Mouse (Mus musculus) splenic B cell, adult 2 months (primary cell): Measurements from ENCODE around the gene Cldn14.
A peak's percentile ranks its signal among the peaks of the same experiment; 100 is the strongest.

Source experiments
- DNase-seq: peaks from one replicate; pipeline ENCODE4 v3.0.0-alpha.2; 2011; ENCODE audit warnings: low read depth, low spot score
- H3K27me3 ChIP-seq: 2 replicates; pipeline ENCODE4 v1.6.1; 2012; ENCODE audit warnings: mild to moderate bottlenecking, low read length, moderate library complexity, mixed read lengths; ENCODE audit not compliant: control insufficient read depth, poor library complexity, insufficient read depth, severe bottlenecking
- H3K36me3 ChIP-seq: 2 replicates; pipeline ENCODE4 v1.6.1; 2012; ENCODE audit warnings: mild to moderate bottlenecking, low read length, moderate library complexity, mixed read lengths; ENCODE audit not compliant: control insufficient read depth, poor library complexity, insufficient read depth, severe bottlenecking

Cldn14 gene

GRCm38 (mm10) chr16:93919189-93919588 is 89.4 kb downstream of the Cldn14 start:
- no peak for DNase-seq
- no peaks in the 10 kb centered on the region for H3K36me3 ChIP-seq
- H3K27me3 ChIP-seq, result no peaks in the 10 kb centered on the region

GRCm38 (mm10) chr16:93918679-93919060 is 90.0 kb downstream of the Cldn14 start:
- Histone ChIP-seq H3K36me3 (no peaks in the 10 kb centered on the region), H3K27me3 (no peaks in the 10 kb centered on the region)
- no peak for DNase-seq

DNA sequence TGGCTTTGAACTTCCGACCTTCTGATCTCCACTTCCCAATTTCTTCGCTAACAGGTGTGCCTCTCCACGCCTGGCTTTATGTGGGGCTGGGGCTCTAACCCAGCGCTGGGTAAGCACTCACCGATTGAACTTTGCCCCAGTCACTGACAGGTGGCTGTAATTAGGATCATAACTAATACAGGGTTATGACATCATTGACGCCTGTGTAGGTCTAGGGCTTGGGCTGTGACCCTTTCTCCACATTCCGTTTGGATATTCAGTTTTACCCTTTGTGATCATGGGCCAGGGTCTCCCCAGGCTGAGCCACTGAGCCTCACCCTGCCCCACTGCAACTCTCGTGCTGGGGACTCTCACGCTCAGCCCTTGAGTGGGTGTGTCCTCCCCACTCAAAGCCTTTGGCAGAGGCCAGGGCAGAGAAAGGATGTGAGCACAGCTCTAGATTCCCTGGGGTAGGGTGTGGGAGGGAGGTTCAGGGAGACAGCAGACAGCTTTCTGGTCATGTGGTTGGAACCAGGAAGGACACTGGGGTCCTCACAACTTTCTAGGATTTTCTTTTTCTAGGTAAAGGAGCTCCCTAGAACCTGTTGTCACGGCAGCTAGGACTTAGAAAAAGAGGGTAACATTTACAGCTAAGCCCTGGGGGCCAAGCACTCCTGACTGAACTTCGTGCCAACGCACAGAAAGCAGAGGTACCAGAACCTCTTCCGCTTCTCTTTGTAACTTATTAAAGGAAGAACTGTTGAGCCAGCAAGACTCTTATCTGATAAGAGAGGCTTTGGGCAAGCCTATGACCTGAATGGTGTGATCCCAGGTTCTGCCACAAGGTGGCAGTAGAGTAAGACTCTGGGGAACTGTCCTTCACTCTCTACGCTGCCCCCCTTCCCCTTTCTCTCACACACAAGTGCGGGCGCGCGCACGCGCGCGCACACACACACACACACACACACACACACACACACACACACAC is 90.6 kb downstream of the Cldn14 start:
- Histone ChIP-seq H3K27me3 (no peaks in the 10 kb centered on the region), H3K36me3 (no peaks in the 10 kb centered on the region)
- peak; percentile 92 for DNase-seq

DNA sequence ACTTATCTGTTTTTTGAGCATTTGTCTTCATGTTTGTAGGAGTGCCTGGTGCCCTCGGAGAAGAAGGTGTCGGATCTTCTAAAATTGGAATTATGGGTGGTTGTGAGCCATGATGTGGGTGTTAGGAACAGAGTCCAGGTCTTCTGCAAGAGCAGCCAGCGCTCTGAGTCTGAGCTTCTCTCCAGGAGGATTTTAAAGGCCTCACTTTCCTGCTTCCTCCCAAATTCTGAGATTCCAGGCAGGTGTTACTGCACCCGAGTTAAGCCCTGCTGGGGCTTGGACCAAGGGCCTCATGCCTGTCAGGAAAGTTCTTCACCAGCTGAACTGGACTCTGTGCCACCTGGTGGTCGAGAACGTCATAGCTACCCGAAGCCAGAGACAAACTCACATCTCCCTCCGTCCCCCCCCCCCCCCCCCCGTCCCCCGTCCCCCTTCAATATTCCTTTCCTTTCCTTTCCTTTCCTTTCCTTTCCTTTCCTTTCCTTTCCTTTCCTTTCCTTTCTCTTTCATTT is 93.2 kb downstream of the Cldn14 start:
- DNase-seq, result peak; percentile 80
- H3K27me3 ChIP-seq, result no peaks in the 10 kb centered on the region
- no peaks in the 10 kb centered on the region for H3K36me3 ChIP-seq

DNA sequence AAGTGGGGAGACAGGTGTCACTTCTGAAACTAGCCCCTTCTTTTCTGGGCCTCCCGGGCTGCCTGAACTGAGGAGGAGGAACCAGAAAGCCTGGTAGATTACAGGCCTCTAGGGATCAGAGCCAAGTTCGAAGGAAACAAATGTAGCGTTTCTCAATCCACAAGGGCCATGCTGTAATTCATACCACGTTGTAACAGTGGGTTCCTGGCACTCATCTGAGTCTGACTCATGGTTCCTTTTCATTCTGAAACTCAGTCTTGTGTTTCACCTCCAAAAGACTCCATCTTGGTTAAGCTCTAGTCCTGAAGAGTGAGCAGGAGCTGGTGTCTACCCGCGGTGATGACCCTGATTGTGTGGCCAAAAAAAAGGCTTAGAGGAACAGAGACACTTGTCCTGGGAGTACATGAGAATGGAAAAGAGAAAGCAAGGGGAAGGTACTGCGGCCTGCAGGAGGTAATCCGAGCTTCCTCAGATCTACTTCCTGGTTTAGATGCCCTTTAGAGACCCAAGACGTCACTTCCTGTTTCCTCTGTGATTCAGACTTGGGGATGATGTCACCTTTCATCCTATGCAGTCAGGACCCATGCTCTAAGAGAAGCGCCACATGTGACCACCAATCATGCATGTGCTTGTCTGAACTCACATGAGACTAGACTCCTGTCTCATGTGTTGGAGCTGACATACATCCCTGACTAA is 94.6 kb downstream of the Cldn14 start:
- DNase-seq, result peak; percentile 87
- Histone ChIP-seq H3K36me3 (no peaks in the 10 kb centered on the region), H3K27me3 (no peaks in the 10 kb centered on the region)

- Histone ChIP-seq H3K27me3 (no peaks in the 10 kb centered on the region), H3K36me3 (no peaks in the 10 kb centered on the region)
- DNase-seq, result no peak
Measured at GRCm38 (mm10) chr16:93912808-93913207, 95.8 kb downstream of the Cldn14 start.

DNA sequence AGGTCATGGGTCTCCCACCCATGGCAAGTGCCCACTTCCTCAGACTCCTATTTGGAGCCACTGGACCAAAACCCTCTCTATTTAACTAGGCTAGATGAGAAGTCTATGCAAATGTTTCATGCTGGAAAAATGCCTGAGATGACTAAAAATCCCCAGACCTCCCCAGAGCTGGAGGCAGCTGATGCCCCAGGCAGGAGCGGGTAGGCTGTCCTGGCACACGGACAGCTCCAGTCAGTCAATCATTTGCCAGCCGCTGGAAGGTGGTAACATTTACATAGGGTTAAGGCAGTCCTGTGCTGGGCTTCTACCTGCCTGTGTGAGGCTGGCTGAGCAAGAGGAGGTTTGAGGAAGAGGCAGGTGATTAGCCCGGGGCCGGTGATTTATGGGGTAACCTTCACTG is 96.5 kb downstream of the Cldn14 start:
- DNase-seq, result peak; percentile 64

GRCm38 (mm10) chr16:93910735-93911665 is 97.6 kb downstream of the Cldn14 start:
- no peaks in the 10 kb centered on the region for H3K36me3 ChIP-seq
- no peak for DNase-seq
- no peaks in the 10 kb centered on the region for H3K27me3 ChIP-seq

More for the DNA sequence above, 96.5 kb downstream of the Cldn14 start:
- no peaks in the 10 kb centered on the region for H3K36me3 ChIP-seq
- no peaks in the 10 kb centered on the region for H3K27me3 ChIP-seq

DNA sequence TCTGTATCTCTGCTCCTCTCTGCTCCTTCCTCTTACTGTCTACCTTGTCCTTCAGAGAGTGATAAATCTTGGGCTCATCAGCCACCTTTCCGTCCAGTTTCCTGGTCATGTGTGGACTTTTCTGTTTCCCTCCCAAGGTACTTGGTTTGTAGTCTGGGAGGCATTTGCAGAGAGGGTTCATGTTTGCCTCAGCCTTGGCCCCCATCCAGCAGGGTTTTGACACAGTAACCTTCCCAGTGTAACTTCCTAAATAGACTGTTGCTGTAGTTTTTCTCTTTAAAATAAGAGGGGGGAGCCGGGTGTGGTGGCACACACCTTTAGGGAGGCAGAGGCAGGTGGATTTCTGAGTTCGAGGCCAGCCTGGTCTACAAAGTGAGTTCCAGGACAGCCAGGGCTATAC is 98.7 kb downstream of the Cldn14 start:
- no peak for DNase-seq
- Histone ChIP-seq H3K36me3 (no peaks in the 10 kb centered on the region), H3K27me3 (no peaks in the 10 kb centered on the region)

- Histone ChIP-seq H3K27me3 (no peaks in the 10 kb centered on the region), H3K36me3 (no peaks in the 10 kb centered on the region)
- DNase-seq, result no peak
Measured at GRCm38 (mm10) chr16:93908196-93908595, 100.4 kb downstream of the Cldn14 start.

DNA sequence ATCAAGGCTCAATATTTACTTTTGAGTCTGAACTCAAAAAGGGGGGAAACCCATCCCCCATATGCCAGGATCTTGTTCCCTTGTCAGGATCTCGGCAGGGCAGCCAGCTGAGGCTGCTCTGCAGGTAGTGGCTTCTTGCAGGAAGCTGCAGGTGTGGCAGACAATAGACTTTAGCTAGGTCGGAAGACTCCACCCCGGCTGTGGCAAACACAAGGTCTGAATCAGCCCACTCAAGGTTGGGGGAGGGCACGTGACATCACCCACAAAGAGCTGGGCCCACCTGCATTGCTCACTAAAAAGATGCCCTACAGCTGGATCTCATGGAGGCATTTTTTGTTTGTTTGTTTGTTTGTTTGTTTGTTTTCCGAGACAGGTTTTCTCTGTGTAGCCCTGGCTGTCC is 100.9 kb downstream of the Cldn14 start:
- Histone ChIP-seq H3K27me3 (no peaks in the 10 kb centered on the region), H3K36me3 (no peaks in the 10 kb centered on the region)
- DNase-seq, result no peak

- no peaks in the 10 kb centered on the region for H3K36me3 ChIP-seq
- DNase-seq, result peak; percentile 69
- no peaks in the 10 kb centered on the region for H3K27me3 ChIP-seq
Measured at GRCm38 (mm10) chr16:93906156-93907014, 102.3 kb downstream of the Cldn14 start.

- H3K36me3 ChIP-seq, result no peaks in the 10 kb centered on the region
- no peak for DNase-seq
- H3K27me3 ChIP-seq, result no peaks in the 10 kb centered on the region
Measured at GRCm38 (mm10) chr16:93903027-93903426, 105.6 kb downstream of the Cldn14 start.
